Mouse (Mus musculus) ES-E14 (cell line): Measurements from ENCODE around the gene Gna14.

Experiments used
- CHD2 ChIP-seq: IDR thresholded peaks from 2 replicates; pipeline ENCODE4 v1.6.1; 2014; ENCODE audit warnings: mild to moderate bottlenecking, low read depth, low read length, inconsistent platforms
- ZNF384 ChIP-seq: IDR thresholded peaks from 2 replicates; pipeline ENCODE4 v1.6.1; 2012; ENCODE audit warnings: low read depth, low read length, inconsistent platforms

DNA sequence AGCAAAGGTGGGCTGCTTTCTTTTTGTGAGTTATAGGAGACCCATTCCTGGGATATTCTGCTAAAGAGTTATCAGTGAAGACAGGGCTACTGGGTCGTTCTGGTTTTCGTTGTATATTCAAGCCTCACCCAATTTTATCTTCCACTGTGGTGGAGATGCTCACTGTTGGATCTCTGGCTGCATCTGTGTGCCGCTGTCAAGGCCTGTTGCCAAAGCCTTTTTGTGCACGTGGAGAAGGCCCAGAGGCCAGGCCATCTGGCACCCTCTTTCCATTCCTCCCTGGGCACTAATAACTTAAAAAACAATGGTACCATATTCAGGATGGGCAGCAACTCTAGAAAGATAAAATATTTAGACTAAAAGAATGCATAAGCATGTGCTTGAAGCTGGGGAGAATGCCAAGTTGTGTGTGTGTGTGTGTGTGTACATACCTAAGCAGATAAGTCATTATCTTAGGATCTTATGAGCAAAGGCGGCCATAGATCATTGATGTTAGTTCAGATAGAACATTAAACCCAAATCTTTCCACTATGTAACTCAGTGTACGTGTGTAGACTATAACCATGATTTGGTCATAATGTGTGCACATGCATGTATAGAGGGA is 45.3 kb upstream of the Gna14 start:
- TF ChIP-seq CHD2 (no peak), ZNF384 (no peak)
